Mouse (Mus musculus) MEL (cell line): Measurements from ENCODE around the gene B4galt1. TPM values are rescaled to one million over a fixed set of nuclear protein-coding genes. Genes with fewer than 3 reads are reported as not detected.

Experiments
- DNase-seq: peaks from one replicate; pipeline ENCODE4 v3.0.0; 2011; ENCODE audit warnings: low read depth, low spot score
- H3K27ac ChIP-seq: 2 replicates; pipeline ENCODE4 v1.5.1; 2012; ENCODE audit warnings: low read depth, mild to moderate bottlenecking, control low read depth, low read length, moderate library complexity; ENCODE audit not compliant: control insufficient read depth
- H3K27me3 ChIP-seq, 2 experiments: fragments of 150-350 bp in 1 of 2; sonication (generic) in 1 of 2; 2 replicates each; pipeline ENCODE4 v1.6.1; 2012; ENCODE audit warnings: low read length in 2 of 2, mild to moderate bottlenecking in 2 of 2, improper control_type of control experiment in 1 of 2, moderate library complexity in 1 of 2; ENCODE audit not compliant: insufficient read depth in 2 of 2, control insufficient read depth in 1 of 2
- H3K36me3 ChIP-seq, 2 experiments: 2 replicates each; pipeline ENCODE4 v1.6.1; 2012 to 2014; ENCODE audit warnings: low read length in 2 of 2, improper control_type of control experiment in 1 of 2, inconsistent platforms in 1 of 2, mild to moderate bottlenecking in 1 of 2; ENCODE audit not compliant: insufficient read depth in 2 of 2, control insufficient read depth in 1 of 2
- H3K4me1 ChIP-seq, 2 experiments: fragments of 150-350 bp in 1 of 2; sonication (generic) in 1 of 2; 2 replicates each; pipeline ENCODE4 v1.6.1; 2012; ENCODE audit warnings: low read length in 2 of 2, improper control_type of control experiment in 1 of 2, mild to moderate bottlenecking in 1 of 2; ENCODE audit not compliant: insufficient read depth in 2 of 2, control insufficient read depth in 1 of 2
- H3K4me3 ChIP-seq, 2 experiments: fragments of 150-350 bp in 1 of 2; sonication (generic) in 1 of 2; 2 replicates each; pipeline ENCODE4 v1.5.1; 2012; ENCODE audit warnings: low read depth in 2 of 2, low read length in 2 of 2, mild to moderate bottlenecking in 2 of 2, moderate library complexity in 2 of 2, control low read depth in 1 of 2, improper control_type of control experiment in 1 of 2; ENCODE audit not compliant: control insufficient read depth in 1 of 2, insufficient read depth in 1 of 2
- H3K79me2 ChIP-seq: 2 replicates; pipeline ENCODE4 v1.6.1; 2012; ENCODE audit warnings: mild to moderate bottlenecking, low read length, moderate library complexity; ENCODE audit not compliant: control insufficient read depth, poor library complexity, insufficient read depth
- H3K9ac ChIP-seq: 2 replicates; pipeline ENCODE4 v1.6.1; 2012; ENCODE audit warnings: low read depth, mild to moderate bottlenecking, control low read depth, low read length, moderate library complexity; ENCODE audit not compliant: control insufficient read depth, poor library complexity, severe bottlenecking
- H3K9me3 ChIP-seq: fragments of 150-350 bp; sonication (generic); replicated peaks from 2 replicates; pipeline ENCODE4 v1.6.1; 2012; ENCODE audit warnings: mild to moderate bottlenecking, low read length, improper control_type of control experiment, moderate library complexity; ENCODE audit not compliant: insufficient read depth
- CHD2 ChIP-seq: IDR thresholded peaks from 2 replicates; pipeline ENCODE4 v1.6.1; 2011; ENCODE audit warnings: low read length, improper control_type of control experiment
- E2F4 ChIP-seq: IDR thresholded peaks from 2 replicates; pipeline ENCODE4 v1.6.1; 2011; ENCODE audit warnings: low read depth, low read length, improper control_type of control experiment, borderline replicate concordance
- ELF1 ChIP-seq: IDR thresholded peaks from 2 replicates; pipeline ENCODE4 v1.6.1; 2014; ENCODE audit warnings: low read depth, mild to moderate bottlenecking, inconsistent platforms, low read length, improper control_type of control experiment, moderate library complexity
- EP300 ChIP-seq, 2 experiments: IDR thresholded peaks; 2 replicates each; pipeline ENCODE4 v1.6.1; 2011; ENCODE audit warnings: improper control_type of control experiment in 2 of 2, low read length in 2 of 2, low read depth in 1 of 2, mild to moderate bottlenecking in 1 of 2
- ETS1 ChIP-seq: IDR thresholded peaks from 2 replicates; pipeline ENCODE4 v1.6.1; 2012; ENCODE audit warnings: low read depth, mild to moderate bottlenecking, inconsistent platforms, low read length, improper control_type of control experiment, moderate library complexity
- GABPA ChIP-seq: IDR thresholded peaks from 2 replicates; pipeline ENCODE4 v1.6.1; 2012; ENCODE audit warnings: low read depth, mild to moderate bottlenecking, inconsistent platforms, low read length, improper control_type of control experiment, moderate library complexity
- KAT2A ChIP-seq: conservative IDR thresholded peaks from 2 replicates; pipeline ENCODE4 v1.6.1; 2012; ENCODE audit warnings: low read depth, low read length, improper control_type of control experiment, inconsistent platforms
- MAFK ChIP-seq: IDR thresholded peaks from 2 replicates; pipeline ENCODE4 v1.6.1; 2011; ENCODE audit warnings: low read depth, mild to moderate bottlenecking, low read length, improper control_type of control experiment, borderline replicate concordance
- MAX ChIP-seq: IDR thresholded peaks from 2 replicates; pipeline ENCODE4 v1.6.1; 2011; ENCODE audit warnings: low read length, improper control_type of control experiment
- MAZ ChIP-seq: IDR thresholded peaks from 2 replicates; pipeline ENCODE4 v1.6.1; 2012; ENCODE audit warnings: low read depth, mild to moderate bottlenecking, inconsistent platforms, low read length, improper control_type of control experiment
- MEF2A ChIP-seq: IDR thresholded peaks from 2 replicates; pipeline ENCODE4 v1.6.1; 2014; ENCODE audit warnings: low read depth, mild to moderate bottlenecking, inconsistent platforms, low read length, improper control_type of control experiment; ENCODE audit not compliant: poor library complexity, insufficient replicate concordance, severe bottlenecking; ENCODE audit errors: extremely low read depth
- MYB ChIP-seq: IDR thresholded peaks from 2 replicates; pipeline ENCODE4 v1.6.1; 2011; ENCODE audit warnings: mild to moderate bottlenecking, low read depth, low read length, improper control_type of control experiment
- MYC ChIP-seq: IDR thresholded peaks from 2 replicates; pipeline ENCODE4 v1.6.1; 2011; ENCODE audit warnings: low read depth, mild to moderate bottlenecking, low read length, improper control_type of control experiment, moderate library complexity
- NRF1 ChIP-seq: IDR thresholded peaks from 2 replicates; pipeline ENCODE4 v1.6.1; 2014; ENCODE audit warnings: low read depth, mild to moderate bottlenecking, inconsistent platforms, low read length, improper control_type of control experiment, moderate library complexity; ENCODE audit not compliant: poor library complexity, insufficient read depth, severe bottlenecking
- POLR2A ChIP-seq, 2 experiments: IDR thresholded peaks; 2 replicates each; pipeline ENCODE4 v1.6.1; 2011 to 2012; ENCODE audit warnings: low read length in 2 of 2, mild to moderate bottlenecking in 2 of 2, control low read depth in 1 of 2, improper control_type of control experiment in 1 of 2, low read depth in 1 of 2, moderate library complexity in 1 of 2; ENCODE audit not compliant: control insufficient read depth in 1 of 2, insufficient read depth in 1 of 2, poor library complexity in 1 of 2
- POLR2AphosphoS5 ChIP-seq: IDR thresholded peaks from 2 replicates; pipeline ENCODE4 v1.6.1; 2012; ENCODE audit warnings: low read depth, borderline replicate concordance, mild to moderate bottlenecking, inconsistent platforms, low read length, moderate library complexity, mixed read lengths
- RCOR1 ChIP-seq: IDR thresholded peaks from 2 replicates; pipeline ENCODE4 v1.6.1; 2012; ENCODE audit warnings: low read depth, mild to moderate bottlenecking, inconsistent platforms, low read length, improper control_type of control experiment
- SIN3A ChIP-seq: IDR thresholded peaks from 2 replicates; pipeline ENCODE4 v1.6.1; 2012; ENCODE audit warnings: low read length, improper control_type of control experiment, inconsistent platforms
- SMC3 ChIP-seq: IDR thresholded peaks from 2 replicates; pipeline ENCODE4 v1.6.1; 2011; ENCODE audit warnings: low read depth, low read length, improper control_type of control experiment
- UBTF ChIP-seq: IDR thresholded peaks from 2 replicates; pipeline ENCODE4 v1.6.1; 2012; ENCODE audit warnings: low read depth, mild to moderate bottlenecking, inconsistent platforms, low read length, improper control_type of control experiment, moderate library complexity, borderline replicate concordance; ENCODE audit not compliant: insufficient read depth
- USF1 ChIP-seq: IDR thresholded peaks from 2 replicates; pipeline ENCODE4 v1.6.1; 2014; ENCODE audit warnings: low read depth, mild to moderate bottlenecking, inconsistent platforms, low read length, improper control_type of control experiment, moderate library complexity
- ZNF384 ChIP-seq: IDR thresholded peaks from 2 replicates; pipeline ENCODE4 v1.6.1; 2012; ENCODE audit warnings: low read depth, mild to moderate bottlenecking, inconsistent platforms, low read length, improper control_type of control experiment
- polyA plus RNA-seq, 2 experiments: library from polyadenylated mRNA; stranded (reverse) in 1 of 2; unstranded in 1 of 2; fragments of >175 nt in 1 of 2; fragments of >200 nt in 1 of 2; gene quantifications; 2 replicates each; pipeline versions ENCODE4 v1.2.1 to v1.2.4; 2012; ENCODE audit warnings: low replicate concordance in 2 of 2, low read depth in 1 of 2; ENCODE audit not compliant: insufficient read length in 2 of 2, insufficient read depth in 1 of 2, missing spikeins in 1 of 2
- total RNA-seq: library from RNA; depleted of rRNA; stranded (reverse); fragments of 300-350 nt; gene quantifications from 2 replicates; pipeline ENCODE4 v1.2.3, GENCODE M21; 2012

B4galt1 gene
- total and polyA plus RNA-seq, 3 experiments = 10.8 to 22.5 TPM; not detected in 1

GRCm38 (mm10) chr4:40833381-40834231 is 20.2 kb downstream of the B4galt1 start:
- Histone ChIP-seq H3K27ac (no peak overlapping the region), H3K36me3 (peaks cover 0 to 12% of the 10 kb centered on the region in 2 experiments; a peak in 2 of 4 replicates)
- TF ChIP-seq ETS1 (no peak), E2F4 (no peak), MAX (no peak), UBTF (no peak), MEF2A (no peak), MAFK (no peak), MYC (no peak), CHD2 (no peak), MYB (no peak), KAT2A (no peak), SIN3A (no peak), NRF1 (no peak)

DNA sequence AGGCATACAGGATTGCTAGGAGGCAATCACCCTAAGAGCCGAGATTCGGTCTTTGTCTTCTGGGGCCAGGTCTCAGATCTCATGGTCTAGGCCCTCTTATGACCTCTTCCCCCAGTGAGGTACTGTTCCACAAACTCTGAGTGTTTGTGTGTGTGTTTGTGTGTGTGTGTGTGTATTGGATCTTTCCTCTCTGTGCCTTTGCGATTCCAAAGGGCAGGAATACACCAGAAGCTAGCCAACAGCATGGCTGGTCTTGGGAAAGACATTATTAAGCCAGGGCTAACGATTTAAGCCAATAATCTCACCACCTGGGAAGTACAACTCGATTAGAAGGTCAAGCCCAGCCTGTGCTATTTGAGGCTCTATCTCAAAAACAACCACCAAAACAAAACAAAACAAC is 23.3 kb downstream of the B4galt1 start:
- TF ChIP-seq SMC3 = no peak
- TF ChIP-seq NRF1 = no peak
- no peak for TF ChIP-seq SIN3A
- no peak for TF ChIP-seq MAZ
- TF ChIP-seq POLR2AphosphoS5 = no peak
- no peak for TF ChIP-seq MYB
- no peak for TF ChIP-seq POLR2A (IDR thresholded peaks at IDR 0.05; ENCODE audit: control insufficient read depth in 1 of 2, insufficient read depth in 1 of 2, low read depth in 1 of 2, low read length in 2 of 2, poor library complexity in 1 of 2)
- TF ChIP-seq ZNF384 = no peak
- no peak for TF ChIP-seq E2F4
- no peak for TF ChIP-seq USF1
- no peak for TF ChIP-seq ELF1
- no peak for TF ChIP-seq MAX
- TF ChIP-seq GABPA = no peak
- no peak for TF ChIP-seq EP300 (IDR thresholded peaks at IDR 0.05; ENCODE audit: low read depth in 1 of 2, low read length in 2 of 2)
- TF ChIP-seq RCOR1 = no peak
- H3K4me1 ChIP-seq = no peaks in the 10 kb centered on the region
- no peak for DNase-seq
- no peaks in the 10 kb centered on the region for H3K9me3 ChIP-seq
- H3K4me3 ChIP-seq = no peak overlapping the region
- H3K27ac ChIP-seq = no peak overlapping the region
- H3K36me3 ChIP-seq = no peaks in the 10 kb centered on the region
- H3K79me2 ChIP-seq = no peaks in the 10 kb centered on the region
- H3K9ac ChIP-seq = no peak overlapping the region
- H3K27me3 ChIP-seq = no peaks in the 10 kb centered on the region

More at GRCm38 (mm10) chr4:40833381-40834231, 20.2 kb downstream of the B4galt1 start:
- no peaks in the 10 kb centered on the region for H3K27me3 ChIP-seq
- H3K9me3 ChIP-seq = no peaks in the 10 kb centered on the region
- H3K4me1 ChIP-seq = peaks cover 6 to 8% of the 10 kb centered on the region in 2 experiments
- H3K9ac ChIP-seq = no peak overlapping the region
- H3K79me2 ChIP-seq = no peaks in the 10 kb centered on the region
- H3K4me3 ChIP-seq = no peak overlapping the region
- no peak for DNase-seq
